Mouse (Mus musculus): ENCODE measurements around the gene Sh3bgrl2. TPM values are rescaled to one million over a fixed set of nuclear protein-coding genes. Genes with fewer than 3 reads are reported as not detected.
"Not testable (repeated sequence)": the region's sequence is repeated elsewhere in the genome, so short reads cannot be mapped to it uniquely, and the experiment has no call there.

The Sh3bgrl2 gene
- polyA plus RNA-seq (2015; fragmentation: Nextera tagmentation; extraction: Ambion mirVana) = 7.7 and 8.5 TPM in 2 replicates

DNA sequence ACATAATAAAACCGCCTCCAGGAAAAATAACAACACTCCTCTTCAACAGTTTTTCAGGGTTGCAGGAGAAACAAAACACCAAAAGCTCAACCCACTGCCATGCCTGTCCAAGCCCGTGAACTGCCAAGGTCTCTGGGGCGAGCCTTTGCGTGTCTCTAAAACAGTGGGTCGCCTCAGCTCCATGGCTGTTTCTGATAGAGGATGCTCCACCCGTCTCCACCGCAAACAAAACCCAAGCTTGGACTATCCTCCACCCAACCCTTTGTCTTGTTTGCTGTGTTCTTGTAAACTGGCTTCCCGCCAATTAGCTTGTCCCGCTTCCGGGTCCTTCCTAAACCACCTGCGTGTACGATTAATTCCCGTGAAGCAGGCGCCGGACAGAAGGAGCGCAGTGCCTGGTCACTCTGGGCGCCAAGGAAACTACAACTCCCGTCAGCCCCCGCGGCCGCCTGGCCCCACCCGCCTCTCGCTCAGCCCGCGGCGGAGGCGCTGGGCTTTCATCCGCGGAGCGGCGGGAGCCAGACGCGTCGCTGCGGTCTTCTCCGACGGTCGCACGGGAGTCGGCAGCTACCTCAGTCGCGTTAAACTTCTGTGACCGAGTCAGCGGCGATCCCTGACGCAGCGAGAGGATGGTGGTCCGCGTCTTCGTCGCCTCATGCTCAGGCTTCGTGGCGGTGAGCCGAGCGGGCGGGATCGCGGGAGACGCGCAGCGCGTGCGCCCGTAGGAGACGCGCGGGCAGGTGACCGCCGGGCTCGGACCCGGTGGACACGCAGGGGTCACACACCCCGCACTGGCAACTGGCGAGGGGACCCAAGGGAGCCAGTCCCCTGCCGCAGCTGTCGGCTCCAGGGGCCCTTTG is at the start of gene Sh3bgrl2:
Gene Sh3bgrl2 (plus strand): TSS at position 498 of the 860 bp plus-strand sequence.
- Histone ChIP-seq H3K4me3 (peak within 1 kb of the TSS; percentile 66), H3K4me2 (replicated peaks) (peak within 1 kb of the TSS; percentile 72), H3K9ac (peak within 1 kb of the TSS; percentile 69), H3K36me3 (no peaks in the 10 kb centered on the region), H3K4me1 (0 out of 2 replicates have a peak, but pooled peaks cover 5% of the 10 kb centered on the region), H3K9me3 (no peaks in the 10 kb centered on the region), H3K27ac (no peak within 1 kb of the TSS), H3K27me3 (peaks cover 13% of the 10 kb centered on the region; the same call in 1 of the 2 replicates)
- ATAC-seq (ENCODE audit: low FRiP score, low read depth) = peak; percentile 91
- 2% methylated on average over 76 of the region's 76 CpGs for WGBS

GRCm38 (mm10) chr9:83519081-83519480 is 29.0 kb upstream of the Sh3bgrl2 start:
- not testable (repeated sequence) for H3K4me1 ChIP-seq; H3K27ac ChIP-seq; H3K36me3 ChIP-seq; H3K4me2 ChIP-seq (replicated peaks); ATAC-seq (ENCODE audit: low FRiP score, low read depth); H3K9me3 ChIP-seq; H3K4me3 ChIP-seq; H3K9ac ChIP-seq; H3K27me3 ChIP-seq
- WGBS = 75% methylated on average over 5 of the region's 5 CpGs

DNA sequence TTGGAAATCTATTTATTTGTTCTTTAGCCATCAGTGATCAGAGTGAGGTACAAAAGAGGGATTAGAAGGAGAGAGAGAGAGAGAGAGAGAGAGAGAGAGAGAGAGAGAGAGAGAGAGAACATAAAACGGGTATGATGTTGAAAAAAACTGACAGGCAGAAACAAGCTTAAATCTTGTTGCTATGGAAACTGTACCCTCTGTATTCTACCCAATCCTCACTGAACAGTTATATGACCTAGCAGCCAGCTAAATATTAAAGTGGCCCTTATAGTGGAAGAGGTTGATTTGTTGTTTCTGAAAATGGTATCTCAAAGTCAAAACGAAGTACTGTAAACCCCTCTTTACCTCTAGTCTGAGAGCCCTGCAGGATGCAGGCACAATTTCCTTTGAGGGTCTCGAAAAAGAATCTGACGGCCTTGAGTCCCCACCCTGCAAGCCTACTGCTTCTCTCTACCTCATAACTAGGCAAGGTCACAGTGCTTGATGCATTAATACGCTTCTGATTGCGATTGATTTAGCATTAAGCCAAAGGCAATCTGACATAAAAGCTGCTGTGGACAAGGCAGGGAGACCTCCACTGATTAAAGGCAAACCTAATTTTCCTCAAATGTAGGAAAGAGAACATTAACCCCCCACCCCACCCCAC is 28.5 kb upstream of the Sh3bgrl2 start:
- no peak for ATAC-seq (ENCODE audit: low FRiP score, low read depth)
- Histone ChIP-seq H3K4me1 (no peaks in the 10 kb centered on the region), H3K27me3 (no peaks in the 10 kb centered on the region), H3K4me2 (replicated peaks) (no peak overlapping the region), H3K27ac (no peak overlapping the region), H3K36me3 (no peaks in the 10 kb centered on the region), H3K9me3 (no peaks in the 10 kb centered on the region), H3K4me3 (no peak overlapping the region), H3K9ac (no peak overlapping the region)
- WGBS = 70% methylated on average over 6 of the region's 6 CpGs

DNA sequence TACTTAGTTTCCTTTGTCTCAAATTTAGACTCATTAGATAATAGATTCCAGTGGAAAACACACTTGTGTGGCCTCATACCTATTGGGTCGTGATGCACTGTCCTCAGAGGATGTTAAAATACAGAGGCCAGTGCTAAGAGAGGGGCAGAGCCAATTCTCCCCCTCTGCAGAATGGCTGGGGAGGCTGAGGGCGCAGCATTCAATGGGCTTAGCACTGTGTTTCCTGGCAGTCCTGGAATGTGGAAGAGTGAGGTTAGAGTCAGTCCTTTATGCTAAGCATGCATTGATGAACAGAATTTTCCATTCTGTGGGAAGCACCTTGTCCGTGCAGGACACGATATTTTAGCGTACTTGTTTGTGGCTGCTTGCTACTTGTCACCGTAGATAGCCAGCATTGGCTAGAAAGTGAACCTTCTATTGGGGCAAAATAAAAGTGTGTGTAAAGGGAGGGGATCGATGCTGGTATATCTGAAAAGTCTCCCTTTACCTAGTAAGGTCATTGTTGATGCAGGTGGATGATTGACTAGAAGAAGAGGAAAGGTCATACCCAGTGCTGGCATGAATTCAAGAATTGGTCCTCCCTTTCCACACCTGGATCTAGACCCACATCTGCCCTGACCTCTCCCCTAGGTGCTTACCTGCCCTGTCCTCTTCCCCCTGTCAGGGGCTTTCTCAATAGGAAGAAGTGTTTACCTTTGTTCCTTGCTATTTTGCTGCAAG is 20.6 kb upstream of the Sh3bgrl2 start:
- 84% methylated on average over 7 of the region's 7 CpGs for WGBS
- Histone ChIP-seq H3K27ac (no peak overlapping the region), H3K9ac (no peak overlapping the region), H3K4me2 (replicated peaks) (no peak overlapping the region), H3K9me3 (no peaks in the 10 kb centered on the region), H3K27me3 (no peaks in the 10 kb centered on the region), H3K4me1 (no peaks in the 10 kb centered on the region), H3K36me3 (no peaks in the 10 kb centered on the region), H3K4me3 (no peak overlapping the region)
- ATAC-seq (ENCODE audit: low FRiP score, low read depth) = no peak

GRCm38 (mm10) chr9:83533044-83533769 is 14.9 kb upstream of the Sh3bgrl2 start:
- H3K4me1 ChIP-seq = peaks cover 4% of the 10 kb centered on the region; the same call in 1 of the 2 replicates
- WGBS = 79% methylated on average over 5 of the region's 5 CpGs
- H3K9me3 ChIP-seq = no peaks in the 10 kb centered on the region
- H3K9ac ChIP-seq = no peak overlapping the region
- H3K4me3 ChIP-seq = no peak overlapping the region
- no peak overlapping the region for H3K4me2 ChIP-seq (replicated peaks)
- H3K36me3 ChIP-seq = no peaks in the 10 kb centered on the region
- H3K27me3 ChIP-seq = no peaks in the 10 kb centered on the region
- ATAC-seq (ENCODE audit: low FRiP score, low read depth) = no peak
- H3K27ac ChIP-seq = no peak overlapping the region

- peaks cover 5% of the 10 kb centered on the region; the same call in 1 of the 2 replicates for H3K4me1 ChIP-seq
- WGBS = 89% methylated on average over 4 of the region's 4 CpGs
- no peak for ATAC-seq (ENCODE audit: low FRiP score, low read depth)
These were observed 11.2 kb upstream of the Sh3bgrl2 start for GRCm38 (mm10) chr9:83536959-83537358.

GRCm38 (mm10) chr9:83537510-83537909 is 10.6 kb upstream of the Sh3bgrl2 start:
- no peak for ATAC-seq (ENCODE audit: low FRiP score, low read depth)
- peaks cover 5% of the 10 kb centered on the region; the same call in 1 of the 2 replicates for H3K4me1 ChIP-seq
- H3K27ac ChIP-seq = no peak overlapping the region
- no peaks in the 10 kb centered on the region for H3K36me3 ChIP-seq
- H3K4me3 ChIP-seq = no peak overlapping the region
- WGBS = 64% methylated on average over 2 of the region's 2 CpGs
- H3K9ac ChIP-seq = no peak overlapping the region
- no peaks in the 10 kb centered on the region for H3K27me3 ChIP-seq
- H3K9me3 ChIP-seq = no peaks in the 10 kb centered on the region
- no peak overlapping the region for H3K4me2 ChIP-seq (replicated peaks)

More at GRCm38 (mm10) chr9:83536959-83537358, 11.2 kb upstream of the Sh3bgrl2 start:
- H3K9ac ChIP-seq = no peak overlapping the region
- no peak overlapping the region for H3K4me3 ChIP-seq
- no peaks in the 10 kb centered on the region for H3K36me3 ChIP-seq
- no peak overlapping the region for H3K27ac ChIP-seq
- no peaks in the 10 kb centered on the region for H3K9me3 ChIP-seq
- no peak overlapping the region for H3K4me2 ChIP-seq (replicated peaks)
- H3K27me3 ChIP-seq = no peaks in the 10 kb centered on the region

DNA sequence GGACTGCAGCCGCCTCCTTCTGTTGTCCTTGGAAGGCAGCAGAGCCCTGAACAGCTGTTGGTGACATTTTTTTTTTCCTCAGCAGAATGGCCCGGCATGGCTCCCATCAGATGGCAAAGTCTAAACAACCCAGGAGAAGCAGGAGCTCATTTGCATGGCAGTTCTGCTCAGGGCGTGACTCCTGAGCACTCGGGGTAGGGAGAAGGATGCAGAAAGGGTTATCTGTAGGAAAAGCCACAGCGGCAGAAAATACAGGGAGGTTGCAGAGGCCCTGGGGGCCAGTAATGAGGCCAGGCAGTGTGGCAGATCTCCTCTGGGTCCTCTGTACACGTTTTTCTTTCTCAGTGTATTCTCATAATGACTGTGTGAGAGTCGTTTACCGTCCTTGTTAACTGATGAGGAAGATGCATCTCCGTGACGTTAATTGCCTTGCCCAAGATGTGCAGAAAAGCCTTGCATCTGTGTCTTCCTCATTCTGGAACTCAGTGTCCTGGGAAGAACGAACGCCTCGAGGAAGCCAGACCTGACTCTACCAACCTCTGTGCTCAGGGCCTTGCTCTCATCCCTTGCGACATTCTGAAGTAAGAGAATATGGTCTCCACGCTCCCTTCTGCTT is 10.1 kb upstream of the Sh3bgrl2 start:
- WGBS = 48% methylated on average over 15 of the region's 15 CpGs
- peaks cover 5% of the 10 kb centered on the region; the same call in 1 of the 2 replicates for H3K4me1 ChIP-seq
- no peak overlapping the region for H3K9ac ChIP-seq
- H3K9me3 ChIP-seq = no peaks in the 10 kb centered on the region
- H3K27ac ChIP-seq = no peak overlapping the region
- no peak overlapping the region for H3K4me2 ChIP-seq (replicated peaks)
- no peak for ATAC-seq (ENCODE audit: low FRiP score, low read depth)
- no peaks in the 10 kb centered on the region for H3K27me3 ChIP-seq
- H3K4me3 ChIP-seq = no peak overlapping the region
- no peaks in the 10 kb centered on the region for H3K36me3 ChIP-seq

- no peak overlapping the region for H3K27ac ChIP-seq
- H3K4me3 ChIP-seq = no peak overlapping the region
- H3K4me1 ChIP-seq = peaks cover 5% of the 10 kb centered on the region; the same call in 1 of the 2 replicates
- H3K9ac ChIP-seq = no peak overlapping the region
- ATAC-seq (ENCODE audit: low FRiP score, low read depth) = no peak
- H3K36me3 ChIP-seq = no peaks in the 10 kb centered on the region
- H3K9me3 ChIP-seq = no peaks in the 10 kb centered on the region
- no peak overlapping the region for H3K4me2 ChIP-seq (replicated peaks)
- 78% methylated on average over 14 of the region's 14 CpGs for WGBS
- H3K27me3 ChIP-seq = no peaks in the 10 kb centered on the region
These were observed 8.2 kb upstream of the Sh3bgrl2 start for GRCm38 (mm10) chr9:83539809-83540491.

GRCm38 (mm10) chr9:83540492-83540857 is 7.7 kb upstream of the Sh3bgrl2 start:
- Histone ChIP-seq H3K4me2 (replicated peaks) (no peak overlapping the region), H3K9ac (no peak overlapping the region), H3K9me3 (no peaks in the 10 kb centered on the region), H3K36me3 (no peaks in the 10 kb centered on the region), H3K27me3 (no peaks in the 10 kb centered on the region), H3K4me3 (no peak overlapping the region), H3K4me1 (peaks cover 5% of the 10 kb centered on the region; the same call in 1 of the 2 replicates), H3K27ac (no peak overlapping the region)
- ATAC-seq (ENCODE audit: low FRiP score, low read depth) = no peak
- WGBS = 95% methylated on average over 4 of the region's 4 CpGs

DNA sequence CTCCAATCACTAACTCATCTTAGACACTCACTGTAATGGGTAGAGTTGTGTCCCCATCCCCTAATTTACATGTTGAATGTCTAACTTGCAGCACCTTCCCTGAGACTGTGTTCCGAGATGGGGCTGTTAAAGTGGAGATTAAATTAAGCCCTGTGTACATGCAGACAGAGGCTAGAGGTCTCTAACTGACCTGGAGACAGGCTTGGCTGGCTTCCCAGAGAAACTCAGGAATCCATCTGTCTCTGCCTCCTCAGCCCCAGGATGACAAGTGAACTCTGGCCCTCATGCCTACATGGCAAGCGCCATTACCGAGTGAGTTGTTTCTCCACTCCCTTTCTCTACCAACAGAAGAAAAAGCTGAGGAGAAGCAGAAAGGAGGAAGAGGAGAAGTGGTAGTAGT is 7.2 kb upstream of the Sh3bgrl2 start:
- Histone ChIP-seq H3K27ac (no peak overlapping the region), H3K4me1 (peaks cover 5% of the 10 kb centered on the region; the same call in 1 of the 2 replicates), H3K27me3 (no peaks in the 10 kb centered on the region), H3K9me3 (no peaks in the 10 kb centered on the region), H3K4me3 (no peak overlapping the region), H3K36me3 (no peaks in the 10 kb centered on the region), H3K4me2 (replicated peaks) (no peak overlapping the region), H3K9ac (no peak overlapping the region)
- ATAC-seq (ENCODE audit: low FRiP score, low read depth) = no peak
- 70% methylated on average over 3 of the region's 3 CpGs for WGBS

Measured in limb, embryonic 13.5 days (tissue).